Mouse (Mus musculus): ENCODE data around the gene Adad2. TPM values are rescaled to one million over a fixed set of nuclear protein-coding genes. Genes with fewer than 3 reads are reported as not detected.

The Adad2 gene
- total RNA-seq, 2 experiments from 2014 or later = not detected

DNA sequence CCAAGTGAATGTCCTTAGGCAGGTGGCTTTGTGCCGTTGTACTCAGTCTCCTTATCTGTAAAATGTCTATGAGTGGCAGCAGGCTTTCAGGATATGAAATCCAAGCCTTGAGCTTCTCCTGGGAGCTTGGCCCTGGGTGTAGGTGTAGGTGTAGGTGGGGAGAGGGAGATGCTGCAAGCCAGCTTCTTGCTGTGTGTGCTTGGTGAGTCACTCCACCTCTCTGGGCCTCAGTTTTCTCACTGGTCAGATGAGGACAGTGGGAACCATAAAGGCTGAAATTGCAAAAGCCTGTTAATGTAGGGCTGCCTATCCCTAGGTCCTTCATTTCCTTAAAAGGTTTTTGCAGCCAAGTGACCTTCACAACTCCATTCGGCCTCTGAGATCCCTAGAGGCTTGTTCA is 23.4 kb downstream of the Adad2 start:
- intact Hi-C loops (cut with DNase I; ENCODE audit: low total_unique reads) = no loop called here
- no peak for DNase-seq

DNA sequence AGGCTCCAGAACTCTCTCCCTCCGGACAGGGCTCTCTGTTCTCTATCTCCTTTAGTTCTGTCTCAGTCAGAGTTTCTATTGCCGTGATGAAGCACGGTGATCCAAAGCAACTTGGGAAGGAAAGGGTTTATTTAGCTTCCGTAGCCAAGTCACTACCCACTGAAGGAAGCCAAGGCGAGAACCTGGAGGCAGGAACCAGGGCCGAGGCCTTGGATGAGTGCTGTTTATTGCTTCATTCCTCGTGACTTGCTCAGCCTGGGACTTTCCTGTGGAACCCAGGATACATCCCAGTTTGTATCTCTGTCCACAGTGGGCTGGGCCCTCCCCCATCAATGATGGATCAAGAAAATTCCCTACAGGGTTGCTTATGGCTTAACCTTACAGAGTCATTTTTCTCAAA is 24.2 kb downstream of the Adad2 start:
- intact Hi-C loops (cut with DNase I; ENCODE audit: low total_unique reads) = no loop called here
- DNase-seq = no peak

DNA sequence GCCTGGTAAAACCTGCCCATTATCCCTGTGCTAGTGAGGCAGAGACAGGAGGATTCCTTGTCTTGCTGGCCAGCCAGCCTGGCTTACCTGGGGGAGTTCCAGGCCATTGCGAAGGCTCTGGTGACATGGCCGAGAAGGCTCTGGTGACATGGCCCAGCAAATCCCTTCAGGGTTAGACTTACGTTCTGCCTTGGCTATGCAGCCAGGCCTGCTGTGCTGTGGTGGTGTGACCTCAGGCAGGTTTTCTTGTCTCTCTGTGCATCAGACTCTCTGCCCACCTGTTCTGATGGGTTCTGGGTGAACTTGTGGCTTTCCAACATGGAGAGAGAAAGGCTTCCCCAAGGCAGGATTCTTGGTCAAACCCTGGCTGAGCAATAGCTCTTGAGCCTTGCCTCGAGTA is 24.8 kb downstream of the Adad2 start:
- DNase-seq = no peak
- intact Hi-C loops (cut with DNase I; ENCODE audit: low total_unique reads) = no loop called here

DNA sequence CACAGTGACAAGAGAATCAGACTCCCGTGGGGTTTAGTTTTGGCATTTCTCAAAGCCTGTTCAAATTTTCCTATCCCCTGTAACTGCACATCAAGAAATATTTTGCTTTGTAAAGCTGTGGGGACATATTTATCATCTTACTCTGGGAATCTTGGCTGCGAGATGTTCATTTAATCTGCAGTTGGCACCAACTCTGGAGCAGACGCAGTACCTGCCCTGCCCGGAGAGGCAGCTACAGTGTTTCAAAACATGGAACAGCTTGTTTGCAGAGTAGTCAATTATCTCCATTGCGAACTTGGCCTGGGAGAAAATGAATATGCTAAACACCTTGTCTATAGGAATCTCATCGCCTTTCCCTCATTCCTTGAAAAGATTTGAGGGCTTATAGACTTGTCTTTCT is 25.7 kb downstream of the Adad2 start:
- intact Hi-C loops (cut with DNase I; ENCODE audit: low total_unique reads) = no loop called here
- DNase-seq = no peak

DNA sequence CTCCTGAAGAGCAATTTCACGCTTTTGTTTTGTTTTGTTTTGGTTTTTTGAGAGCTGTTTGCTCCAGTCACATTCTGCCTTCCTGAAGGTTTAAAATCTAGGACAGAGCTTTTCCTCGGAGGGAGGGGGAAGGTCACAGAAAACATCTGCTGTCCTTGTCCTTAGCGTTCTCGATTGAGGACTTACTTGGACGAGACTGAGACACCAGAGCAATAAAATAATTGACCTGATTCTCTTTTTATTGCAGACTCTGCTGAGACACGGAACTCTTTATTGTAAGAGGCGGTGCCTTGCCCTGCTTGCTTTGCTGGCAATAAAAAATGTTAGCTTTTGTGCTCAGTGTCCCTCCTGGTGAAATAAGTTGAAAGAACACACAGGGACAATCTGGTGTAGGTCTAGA is 27.3 kb downstream of the Adad2 start:
- DNase-seq = no peak
- intact Hi-C loops (cut with DNase I; ENCODE audit: low total_unique reads) = no loop called here

DNA sequence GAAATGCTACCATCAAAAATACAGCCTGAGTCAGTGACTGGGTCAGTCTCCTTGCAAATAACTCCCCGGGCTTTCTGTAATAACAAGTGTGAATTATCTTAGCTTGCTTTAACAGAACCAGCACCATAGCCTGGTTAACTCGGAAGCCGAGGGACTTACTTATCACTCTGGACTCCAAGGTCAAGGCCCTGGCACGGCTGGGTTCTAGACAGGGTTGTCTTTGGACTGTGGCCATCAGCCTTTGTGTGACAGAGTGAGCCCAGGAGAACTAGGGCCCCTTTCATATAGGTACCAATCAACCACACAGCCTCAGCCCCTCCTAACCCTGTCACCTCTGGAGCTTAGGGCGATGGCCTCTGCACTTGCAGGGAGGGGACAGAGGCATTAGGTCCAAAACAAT is 28.5 kb downstream of the Adad2 start:
- intact Hi-C loops (cut with DNase I; ENCODE audit: low total_unique reads) = no loop called here
- DNase-seq = no peak

DNA sequence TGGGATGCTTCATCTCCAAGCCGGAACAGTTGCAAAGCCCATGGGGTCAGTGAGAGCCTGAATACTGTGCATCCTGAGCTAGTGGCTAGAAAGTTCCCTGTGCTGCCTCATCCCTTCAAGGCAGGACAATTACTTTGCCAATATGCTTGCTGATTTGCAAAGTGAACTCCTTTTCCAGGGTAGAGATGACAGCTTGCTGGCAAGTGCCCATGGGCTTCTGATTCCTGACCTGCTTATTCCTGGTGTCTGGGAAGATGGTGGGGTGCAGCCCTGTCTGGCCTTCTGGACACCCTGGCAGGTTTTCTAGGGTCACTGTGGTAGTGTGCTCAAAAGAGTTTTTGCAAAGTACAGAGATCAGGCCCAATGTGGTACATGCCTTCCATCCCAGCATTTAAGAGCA is 30.4 kb downstream of the Adad2 start:
- intact Hi-C loops (cut with DNase I; ENCODE audit: low total_unique reads) = no loop called here
- no peak for DNase-seq

DNA sequence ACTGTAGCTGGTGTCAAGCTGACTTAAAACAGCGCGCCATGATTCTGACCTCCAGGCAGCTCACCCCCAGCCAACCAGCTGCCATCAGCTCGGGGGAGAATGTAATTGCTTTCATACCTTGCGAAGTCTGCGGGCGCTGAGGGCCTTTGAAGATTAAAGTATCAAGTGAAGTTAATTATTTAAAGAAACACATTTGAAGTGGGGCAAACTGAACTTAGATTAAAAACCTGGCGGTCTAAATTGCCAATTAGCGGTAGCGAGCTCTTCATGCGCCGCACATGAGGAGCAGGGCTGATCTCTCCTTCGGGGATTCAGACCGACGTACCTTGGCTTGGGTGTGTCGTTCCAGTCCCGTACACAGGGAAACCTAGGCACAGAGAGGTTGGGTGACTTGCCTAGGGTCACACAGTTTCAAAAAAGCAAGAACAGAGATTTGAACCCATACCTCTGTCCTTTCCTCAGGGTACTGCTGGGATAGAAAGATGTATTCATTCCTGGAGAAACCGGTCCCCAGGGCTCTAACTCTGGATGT is 31.9 kb downstream of the Adad2 start:
- no peak for DNase-seq
- intact Hi-C loops (cut with DNase I; ENCODE audit: low total_unique reads) = no loop called here

DNA sequence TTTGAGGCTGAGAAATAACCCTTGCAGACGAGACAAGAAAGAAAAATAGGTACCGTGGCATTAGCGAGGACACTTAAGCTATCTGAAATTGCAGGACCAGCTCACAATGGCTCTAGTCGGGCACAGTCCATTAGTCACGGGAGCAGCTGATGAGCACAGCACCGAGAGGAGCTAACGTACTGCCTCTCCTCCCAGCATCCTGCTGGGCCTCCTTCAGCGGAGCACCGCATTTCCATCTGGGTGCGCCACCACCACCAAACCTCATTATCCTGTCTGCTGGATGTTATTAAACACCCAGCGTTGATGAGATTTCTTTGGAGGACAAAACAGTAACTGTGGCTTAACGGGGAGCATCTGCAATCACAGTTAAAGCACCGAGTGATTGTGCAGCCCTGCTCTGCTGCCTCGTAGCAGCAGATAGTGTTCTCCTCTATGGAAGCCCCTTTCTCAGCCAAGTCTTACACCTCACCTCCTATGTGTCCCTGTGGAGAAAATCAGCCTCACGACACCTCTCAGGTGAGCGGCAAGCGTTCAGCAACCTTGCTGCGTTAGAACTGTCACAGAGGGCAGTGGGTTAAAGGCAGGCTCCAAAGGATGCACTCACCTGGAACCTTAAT is 32.5 kb downstream of the Adad2 start:
- intact Hi-C loops (cut with DNase I; ENCODE audit: low total_unique reads) = no loop called here
- DNase-seq = no peak

DNA sequence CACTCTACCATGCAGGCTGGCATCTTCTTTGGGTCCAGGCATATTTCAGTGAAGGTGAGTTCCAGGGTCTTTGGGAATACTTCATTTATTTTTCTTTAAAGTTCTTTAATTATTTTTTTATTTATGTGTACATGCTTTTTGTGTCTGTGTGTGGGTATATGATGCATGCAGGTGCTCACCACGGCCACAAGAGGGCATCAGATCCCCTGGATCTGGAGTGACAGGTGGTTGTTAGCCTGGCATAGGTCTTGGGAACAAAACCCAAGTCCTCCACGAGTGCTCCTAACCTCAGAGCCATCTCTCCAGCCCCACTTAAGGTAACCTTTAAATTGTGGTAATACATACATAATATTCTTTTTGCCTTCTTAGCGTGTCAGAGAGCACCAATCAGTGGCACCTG is 33.6 kb downstream of the Adad2 start:
- intact Hi-C loops (cut with DNase I; ENCODE audit: low total_unique reads) = no loop called here
- DNase-seq = no peak

DNA sequence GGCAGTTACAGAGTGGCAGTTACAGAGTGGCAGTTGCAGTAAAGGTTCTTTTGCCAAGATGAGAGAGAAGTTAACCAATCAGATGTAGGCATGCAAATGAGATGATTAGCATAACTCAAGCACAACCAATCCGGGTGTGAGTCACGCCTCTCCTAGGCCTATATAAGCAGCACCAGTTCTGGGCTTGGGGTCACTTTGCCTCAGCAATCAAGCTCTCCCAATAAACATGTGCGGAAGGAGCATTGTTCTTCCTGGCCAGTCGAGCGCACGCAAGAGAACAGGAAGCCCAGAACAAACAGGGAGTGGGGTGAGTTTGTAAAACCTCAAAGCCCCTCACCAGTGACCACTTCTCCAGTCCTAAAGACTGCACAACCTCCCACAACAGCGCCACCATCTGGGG is 34.3 kb downstream of the Adad2 start:
- DNase-seq = no peak
- intact Hi-C loops (cut with DNase I; ENCODE audit: low total_unique reads) = no loop called here

DNA sequence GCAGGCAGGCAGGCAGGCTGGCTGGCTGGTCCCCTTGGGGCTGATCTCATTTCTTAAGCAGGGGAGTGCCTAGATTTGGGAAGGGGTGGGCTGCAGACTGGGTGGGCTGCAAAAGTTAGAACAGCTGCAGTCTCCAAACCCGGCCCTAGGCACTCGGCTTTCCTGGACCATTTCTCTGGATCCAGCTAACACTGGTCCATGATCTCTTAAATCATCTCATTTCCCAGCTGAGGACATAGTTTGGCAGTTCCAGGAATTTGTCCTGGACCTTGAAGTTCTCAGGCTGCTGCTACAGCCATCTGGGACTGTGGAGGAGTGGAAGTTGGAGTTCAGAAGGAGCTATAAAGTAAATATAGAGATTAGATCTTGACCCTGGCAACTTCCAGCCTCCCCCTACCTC is 38.8 kb downstream of the Adad2 start:
- intact Hi-C loops (cut with DNase I; ENCODE audit: low total_unique reads) = no loop called here
- DNase-seq = peak; percentile 41

DNA sequence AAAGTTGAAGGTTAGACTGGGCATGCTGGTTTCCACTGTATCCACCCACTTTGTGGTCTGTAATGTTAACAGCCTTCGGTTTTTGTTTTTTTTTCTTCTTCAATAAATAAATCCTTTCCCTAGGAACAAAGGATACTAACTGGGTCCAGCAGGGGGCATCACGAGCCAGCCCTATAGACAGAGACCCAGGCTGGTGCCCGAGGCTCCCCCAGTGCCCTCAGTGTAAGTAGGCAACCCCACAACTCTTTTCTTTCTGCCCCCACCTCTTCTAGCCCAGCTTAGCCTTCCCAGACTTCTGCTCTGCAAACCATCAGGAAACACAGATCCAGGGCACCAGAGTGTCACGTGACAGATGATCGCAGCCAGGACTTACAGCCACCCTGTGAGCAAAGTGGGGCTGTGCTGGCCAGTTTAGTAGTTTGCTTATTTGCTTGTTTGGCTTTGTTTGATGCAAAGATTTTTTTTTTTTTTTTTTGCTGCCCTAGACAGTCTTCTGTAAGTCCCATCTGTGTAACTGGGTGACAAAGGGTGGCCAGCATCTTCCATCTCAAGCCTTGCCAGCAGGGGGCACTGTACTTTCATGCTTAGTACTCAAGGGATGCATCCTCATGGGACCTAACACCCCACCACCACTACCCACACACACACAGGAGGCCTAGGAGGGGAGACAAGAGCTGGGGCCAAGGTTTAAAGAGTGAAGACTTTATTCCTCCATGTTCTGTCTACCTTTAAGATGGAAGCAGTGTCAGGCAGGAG is 44.3 kb downstream of the Adad2 start:
- intact Hi-C loops (cut with DNase I; ENCODE audit: low total_unique reads) = no loop called here
- DNase-seq = peak; percentile 39

DNA sequence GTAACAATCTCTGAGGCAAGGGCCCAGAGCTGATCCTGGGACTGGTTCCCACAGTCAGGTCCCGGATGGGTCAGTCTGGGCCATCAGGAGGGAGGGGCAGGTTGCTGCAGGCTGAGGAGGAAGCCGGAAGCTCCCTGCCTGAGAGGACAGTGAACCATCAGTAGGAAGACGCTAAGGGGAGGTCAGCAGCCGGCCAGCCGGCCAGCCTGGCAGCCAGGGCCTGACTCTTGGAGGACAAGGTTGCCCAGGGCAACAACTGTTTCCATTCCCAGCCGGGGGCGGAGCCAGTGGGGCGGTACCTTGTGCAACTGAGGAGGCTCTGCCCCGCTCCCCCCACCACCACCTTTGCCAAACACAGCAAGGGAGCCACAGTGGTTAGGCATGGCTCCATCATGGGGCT is 48.5 kb downstream of the Adad2 start:
- DNase-seq = peak; percentile 86
- intact Hi-C loops (cut with DNase I; ENCODE audit: low total_unique reads) = no loop called here

DNA sequence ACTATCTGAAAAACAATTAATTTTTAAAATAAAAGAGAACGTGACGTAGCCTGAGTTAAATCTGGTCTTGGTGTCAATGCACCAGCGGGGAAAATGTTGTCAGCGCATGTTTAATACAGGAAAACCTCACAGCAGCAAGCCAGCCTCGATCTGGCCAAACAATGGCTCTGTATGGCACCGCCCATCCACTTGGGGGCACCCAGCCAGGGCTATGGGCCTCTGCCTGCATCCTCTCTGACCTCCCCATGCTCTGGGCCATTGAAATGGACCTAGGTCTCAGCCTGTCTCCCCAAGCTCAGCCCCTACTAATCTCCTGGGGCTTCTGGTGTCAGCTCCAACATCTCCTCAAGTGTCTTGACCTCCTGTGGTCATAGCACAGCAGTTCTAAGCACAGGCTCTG is 49.3 kb downstream of the Adad2 start:
- intact Hi-C loops (cut with DNase I; ENCODE audit: low total_unique reads) = no loop called here

DNA sequence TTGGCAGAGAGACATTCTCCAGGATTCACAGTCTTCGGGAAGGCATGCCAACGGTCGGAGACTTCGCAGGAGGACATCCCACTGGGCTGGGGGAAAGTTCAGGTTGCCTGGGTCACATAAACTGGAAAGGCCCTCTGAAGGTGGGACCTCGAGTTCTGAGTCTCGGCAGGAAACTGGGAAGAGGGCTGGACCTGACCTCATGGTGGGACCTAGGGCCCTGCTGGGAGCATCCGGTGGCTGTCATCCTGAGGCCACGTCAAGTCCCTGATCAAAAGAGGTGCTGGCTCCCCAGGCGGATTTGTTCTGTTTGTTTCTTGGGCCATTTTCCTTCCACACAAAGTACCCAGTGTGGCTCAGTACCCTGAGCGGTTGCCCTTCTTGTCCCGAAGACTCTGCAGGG is 50.9 kb downstream of the Adad2 start:
- no peak for DNase-seq
- intact Hi-C loops (cut with DNase I; ENCODE audit: low total_unique reads) = no loop called here

More for the DNA sequence above, 49.3 kb downstream of the Adad2 start:
- DNase-seq = no peak

DNA sequence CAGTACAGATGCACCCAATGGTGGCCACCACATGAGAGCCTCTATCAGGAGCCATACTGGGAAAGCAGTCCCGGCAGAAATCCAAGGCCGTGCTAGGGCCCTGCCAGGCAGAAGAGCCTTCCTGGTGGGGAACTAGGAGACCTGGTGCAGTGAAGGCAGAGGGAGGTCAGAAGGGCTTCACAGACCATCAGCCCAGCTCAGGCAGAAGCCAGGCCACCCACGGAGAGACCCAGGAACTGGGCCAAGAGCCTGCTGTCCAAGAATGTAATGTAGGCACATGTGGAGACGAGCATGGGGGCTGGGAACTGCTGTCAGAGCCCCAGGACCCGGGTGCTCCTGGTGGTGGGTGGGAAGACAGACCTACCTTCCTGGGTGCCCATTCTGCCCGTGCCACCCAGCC is 52.7 kb downstream of the Adad2 start:
- intact Hi-C loops (cut with DNase I; ENCODE audit: low total_unique reads) = no loop called here
- DNase-seq = peak; percentile 71
